24 mouse cellular contexts compared by ENCODE assay signal in genomic region chr15:97252493-97253034, GRCm38 (mm10). TPM values are rescaled to one million over a fixed set of nuclear protein-coding genes. Genes with fewer than 3 reads are reported as not detected.
A peak's percentile ranks its signal among the peaks of the same experiment; 100 is the strongest.
DNase-seq lines count a peak whose midpoint lies in the region; TF ChIP-seq lines count a peak whose summit lies in the region.
"Had no signal": no experiment of that assay in that cellular context is flagged by ENCODE, and none has a peak within 500 bp of the region (broad histone marks: within the 10 kb centered on the region; RNA-seq: fewer than 3 reads in every experiment).

No protein-coding gene starts in this region.

- TF ChIP-seq CTCF in CH12.LX (conservative IDR thresholded peaks at IDR 0.05 in 1 of 2, IDR thresholded peaks at IDR 0.05 in 1 of 2; ENCODE audit: low read depth in 2 of 2, low read length in 2 of 2), result no peak

- no peaks in the 10 kb centered on the region for H3K36me3 ChIP-seq in CH12.LX (replicated peaks in 1 of 2; ENCODE audit: control insufficient read depth in 1 of 2, insufficient read depth in 1 of 2, low read length in 1 of 2)
- H3K36me3 ChIP-seq: limb, embryonic 10.5 days; liver, embryonic 15.5 days; lung, embryonic 15.5 days; neural tube, embryonic 13.5 days had no signal

- dilution Hi-C loops in CH12.LX (cut with MboI; ENCODE audit: extremely low pct_ligation_motif_present, extremely low pct_unique_long_range_greater_than_20kb, low sequenced_read_pairs), result no loop called here

- H3K4me2 ChIP-seq in CH12.LX (ENCODE audit: insufficient read depth, low read depth, poor library complexity, severe bottlenecking), result peak overlapping the region; percentile 4; the same call in 1 of the 2 replicates
- H3K4me2 ChIP-seq: forebrain, embryonic 13.5 days; heart, embryonic 11.5 days; liver, embryonic 15.5 days; lung, embryonic 15.5 days; neural tube, embryonic 13.5 days had no signal

- no peak for TF ChIP-seq POLR2A in CH12.LX (IDR thresholded peaks at IDR 0.05; ENCODE audit: low read depth, low read length)

- TF ChIP-seq EP300 in CH12.LX (IDR thresholded peaks at IDR 0.05; ENCODE audit: low read length), result peak; percentile 46; the same call in 1 of the 2 replicates

- H3K27me3 ChIP-seq in CH12.LX (replicated peaks), result no peaks in the 10 kb centered on the region
- H3K27me3 ChIP-seq: forebrain, embryonic 13.5 days; lung, embryonic 15.5 days; neural tube, embryonic 13.5 days had no signal

- intact Hi-C loops in heart, postnatal 25 days (cut with DNase I), result no loop called here

- no peak overlapping the region for H3K4me3 ChIP-seq in CH12.LX (replicated peaks in 1 of 3; ENCODE audit: low read depth in 2 of 3, low read length in 2 of 3, poor library complexity in 1 of 3)
- H3K4me3 ChIP-seq: forebrain, embryonic 13.5 days; left cerebral cortex, adult 2 months; limb, embryonic 10.5 days; liver, embryonic 15.5 days; lung, embryonic 15.5 days; megakaryocyte, embryonic 14.5 days; neural tube, embryonic 13.5 days had no signal

- no peaks in the 10 kb centered on the region for H3K9me3 ChIP-seq in CH12.LX (replicated peaks; ENCODE audit: low read length)
- H3K9me3 ChIP-seq: forebrain, embryonic 13.5 days; limb, embryonic 10.5 days; liver, embryonic 15.5 days; lung, embryonic 15.5 days; neural tube, embryonic 13.5 days had no signal

- peak overlapping the region; percentile 18; the same call in 1 of the 2 replicates for H3K9ac ChIP-seq in CH12.LX (ENCODE audit: insufficient read depth, low read depth)
- H3K9ac ChIP-seq: forebrain, embryonic 13.5 days; liver, embryonic 15.5 days; lung, embryonic 15.5 days; neural tube, embryonic 13.5 days had no signal

- peak overlapping the region; percentile 54 for H3K27ac ChIP-seq in CH12.LX (ENCODE audit: insufficient read depth, low read depth)
- H3K27ac ChIP-seq: forebrain, embryonic 13.5 days; hindbrain, postnatal 0 days; kidney, postnatal 0 days; left cerebral cortex, adult 2 months; limb, embryonic 10.5 days; liver, embryonic 15.5 days; lung, embryonic 15.5 days; neural tube, embryonic 13.5 days; stomach, postnatal 0 days had no signal

- in situ Hi-C loops in CH12.LX (cut with MboI; ENCODE audit: low pct_ligation_motif_present, low pct_unique_long_range_greater_than_20kb, low sequenced_read_pairs), result loop anchor here (5.0 to 10.0 kb wide), 2 partner anchors 130 to 212 kb away; no protein-coding TSS in a partner anchor

- no peak for TF ChIP-seq RAD21 in CH12.LX (IDR thresholded peaks at IDR 0.05; ENCODE audit: low read depth, low read length)

- peaks cover 24 to 78% of the 10 kb centered on the region in 2 experiments for H3K4me1 ChIP-seq in CH12.LX (ENCODE audit: control insufficient read depth in 1 of 2, insufficient read depth in 2 of 2)

- no peaks in the 10 kb centered on the region; the same call in 1 of the 2 replicates for H3K79me2 ChIP-seq in CH12.LX (replicated peaks; ENCODE audit: control insufficient read depth, extremely low read depth, insufficient read depth, poor library complexity, severe bottlenecking)

- peak; percentile 67 for DNase-seq in CD4-positive helper T cell, adult 2 months (ENCODE audit: low read depth, low spot score)
- peak; percentile 65 for DNase-seq in CH12.LX (ENCODE audit: extremely low read depth)
- DNase-seq in thymus, adult 18-20 months, result peak; percentile 27 to 55
- DNase-seq in thymus, postnatal 36 days, result peak; percentile 48 to 74
- no peak for DNase-seq in heart, postnatal 25 days (ENCODE audit: low spot score)
- no peak for DNase-seq in layer of hippocampus, postnatal 10 days (ENCODE audit: low spot score in 2 of 2)
- no peak for DNase-seq in gastrocnemius, postnatal 10 days
- DNase-seq: cerebellum, adult 11 months; cerebellum, postnatal 25 days; layer of hippocampus, adult 9-11 months; liver; lung, postnatal 36 days; midbrain, embryonic 14.5 days had no signal

TF ChIP-seq in CH12.LX, 34 proteins besides CTCF, POLR2A, EP300 and RAD21:
- TF ChIP-seq ETS1 (conservative IDR thresholded peaks at IDR 0.05; ENCODE audit: low read depth, low read length) (peak; percentile 45), PAX5 (IDR thresholded peaks at IDR 0.05; ENCODE audit: low read length) (no peak), MAZ (IDR thresholded peaks at IDR 0.05; ENCODE audit: low read depth, low read length) (peak; percentile 36; the same call in 1 of the 2 replicates), JUND (conservative IDR thresholded peaks at IDR 0.05; ENCODE audit: low read depth, low read length) (0 out of 2 replicates have a peak, but pooled peaks have one; percentile 19), ZC3H11A (IDR thresholded peaks at IDR 0.05; ENCODE audit: low read depth, low read length) (no peak), ELF1 (IDR thresholded peaks at IDR 0.05; ENCODE audit: low read depth, low read length) (peak; percentile 38; the same call in 1 of the 2 replicates), UBTF (IDR thresholded peaks at IDR 0.05; ENCODE audit: low read depth, low read length) (no peak), BHLHE40 (IDR thresholded peaks at IDR 0.05; ENCODE audit: low read depth, low read length) (peak; percentile 21; the same call in 1 of the 2 replicates), SIN3A (IDR thresholded peaks at IDR 0.05; ENCODE audit: low read length) (no peak), IRF4 (IDR thresholded peaks at IDR 0.05; ENCODE audit: low read depth, low read length) (peak; percentile 52; the same call in 1 of the 2 replicates), MEF2A (IDR thresholded peaks at IDR 0.05; ENCODE audit: borderline replicate concordance, low read depth, low read length) (0 out of 2 replicates have a peak, but pooled peaks have one; percentile 41), NELFE (IDR thresholded peaks at IDR 0.05; ENCODE audit: low read depth, low read length) (no peak), POLR2AphosphoS2 (IDR thresholded peaks at IDR 0.05; ENCODE audit: low read depth, low read length) (no peak), E2F4 (IDR thresholded peaks at IDR 0.05; ENCODE audit: insufficient replicate concordance, low read depth, low read length) (no peak), ZMIZ1 (IDR thresholded peaks at IDR 0.05; ENCODE audit: low read depth, low read length) (no peak), MAFK (IDR thresholded peaks at IDR 0.05; ENCODE audit: insufficient replicate concordance, low read length) (no peak), USF1 (IDR thresholded peaks at IDR 0.05; ENCODE audit: low read depth, low read length) (no peak), RCOR1 (conservative IDR thresholded peaks at IDR 0.05; ENCODE audit: low read depth, low read length) (no peak), HCFC1 (IDR thresholded peaks at IDR 0.05; ENCODE audit: low read depth, low read length) (no peak), TCF12 (IDR thresholded peaks at IDR 0.05; ENCODE audit: low read depth, low read length) (peak; percentile 57; the same call in 1 of the 2 replicates)

RNA-seq across cellular contexts. Expression of gene Amigo2, which starts 5.5 kb away (rescaled TPM):
- 17.1 and 19.1 TPM in 2 replicates for total RNA-seq in CH12.LX (2012; rRNA removed)
- 23.0 and 23.7 TPM in 2 replicates for total RNA-seq in CH12.LX (2014; rRNA removed)
- polyA plus RNA-seq in CH12.LX (2012; ENCODE audit: insufficient read length, low read depth), result 6.0 and 6.4 TPM in 2 replicates
- total RNA-seq in heart, postnatal 25 days (2021), result 1 to 10 TPM; 5.2 to 7.0 TPM
- total RNA-seq in layer of hippocampus, postnatal 10 days (2021), result 10 to 100 TPM; 14.9 to 15.6 TPM
- 1 to 10 TPM; 2.8 to 3.1 TPM for total RNA-seq in gastrocnemius, postnatal 10 days (2021)

RNA-seq across cellular contexts. Expression of gene Pced1b, which starts 5.7 kb away (rescaled TPM):
- total RNA-seq in CH12.LX (2012; rRNA removed) (16.3 and 21.1 TPM in 2 replicates), CH12.LX (2014; rRNA removed) (9.9 and 12.3 TPM in 2 replicates)
- polyA plus RNA-seq in CH12.LX (2012; ENCODE audit: insufficient read length, low read depth), result 40.5 and 44.2 TPM in 2 replicates
- 1 to 10 TPM; 2.3 to 2.5 TPM for total RNA-seq in heart, postnatal 25 days (2021)
- total RNA-seq in layer of hippocampus, postnatal 10 days (2021), result 1 to 10 TPM; 5.7 to 9.5 TPM
- 1 to 10 TPM; 4.3 to 5.6 TPM for total RNA-seq in gastrocnemius, postnatal 10 days (2021)

Comparison
In these comparisons a context has a peak if more than half of its experiments do, and no peak if none do; other contexts are left out.
1. DNase-seq: peak in CD4-positive helper T cell, adult 2 months (single experiment), CH12.LX (single experiment), thymus, adult 18-20 months (2 of 2) and thymus, postnatal 36 days (2 of 2); none in heart, postnatal 25 days (single experiment), layer of hippocampus, postnatal 10 days (0 of 2) and gastrocnemius, postnatal 10 days (single experiment).